Comparison of ENCODE assay signal across 9 mouse cellular contexts in genomic region chr5:107146111-107146616, GRCm38 (mm10).
DNase-seq lines count a peak whose midpoint lies in the region.
"Had no signal": no experiment of that assay in that cellular context is flagged by ENCODE, and none has a peak within 500 bp of the region (broad histone marks: within the 10 kb centered on the region; RNA-seq: fewer than 3 reads in every experiment).

No protein-coding gene starts in this region.

- DNase-seq in gastrocnemius, postnatal 14 days = peak; percentile 28
- DNase-seq in gastrocnemius, postnatal 36 days = no peak
- DNase-seq in kidney, postnatal 25 days = peak; percentile 29 to 60
- DNase-seq in kidney, postnatal 10 days = no peak
- peak; percentile 65 for DNase-seq in adrenal gland, postnatal 14 days
- peak; percentile 40 for DNase-seq in lung, postnatal 14 days
- no peak for DNase-seq in frontal cortex, postnatal 10 days (ENCODE audit: low spot score in 2 of 2)
- no peak for DNase-seq in right cerebral cortex, adult 2 months (ENCODE audit: low spot score in 2 of 2)
- DNase-seq: cerebellum, postnatal 10 days had no signal

- intact Hi-C loops in gastrocnemius, postnatal 14 days (cut with DNase I; ENCODE audit: low total_unique reads) = no loop called here
- intact Hi-C loops in gastrocnemius, postnatal 36 days (cut with DNase I) = no loop called here

Comparison
In these comparisons a context has a peak if more than half of its experiments do, and no peak if none do; other contexts are left out.
1. DNase-seq: peak in gastrocnemius, postnatal 14 days (single experiment), kidney, postnatal 25 days (2 of 2), adrenal gland, postnatal 14 days (single experiment) and lung, postnatal 14 days (single experiment); none in gastrocnemius, postnatal 36 days (0 of 2), kidney, postnatal 10 days (single experiment), frontal cortex, postnatal 10 days (0 of 2) and right cerebral cortex, adult 2 months (0 of 2).